Mouse (Mus musculus): ENCODE data around the gene Smad3.

DNA sequence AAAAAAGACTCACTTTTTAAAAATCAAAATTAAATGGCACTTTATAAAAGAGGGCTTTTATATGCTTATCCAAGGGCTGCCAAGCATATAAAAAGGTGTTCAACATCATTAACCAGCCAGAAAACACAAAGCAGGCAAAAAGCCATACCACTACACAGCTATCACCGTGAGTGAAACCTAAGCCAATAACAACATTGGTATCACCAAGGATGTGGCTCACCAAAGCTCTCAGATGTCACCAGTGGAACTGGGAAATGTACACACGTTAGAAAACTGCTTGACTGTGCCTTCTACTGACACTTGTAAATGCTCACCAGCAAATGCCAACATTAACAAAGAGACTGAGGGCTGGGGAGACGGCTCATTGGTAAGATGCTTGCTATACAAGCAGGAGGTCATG is 18.9 kb upstream of the Smad3 start:
- TF ChIP-seq CTCF (IDR thresholded peaks at IDR 0.05; ENCODE audit: insufficient read depth, low read depth, low read length) (no peak), POLR2A (IDR thresholded peaks at IDR 0.05; ENCODE audit: insufficient read depth, low read depth, low read length) (no peak)
